Mouse (Mus musculus) left cerebral cortex, adult 18-20 months (tissue): ENCODE measurements around the gene Rbbp8nl. TPM values are rescaled to one million over a fixed set of nuclear protein-coding genes. Genes with fewer than 3 reads are reported as not detected.

Experiments
- DNase-seq, 2 experiments: peaks; one replicate each; pipeline ENCODE4 v3.0.0; 2021 to 2022; ENCODE audit warnings: low spot score in 2 of 2, mixed read lengths in 1 of 2
- long read RNA-seq, 2 experiments: library from polyadenylated mRNA; stranded (forward); transcript quantifications; one replicate each; pipeline ENCODE4 v2.0.0; 2021
- total RNA-seq, 2 experiments: library from RNA; stranded (reverse); gene quantifications; 2 replicates each; pipeline ENCODE4 v1.2.3; 2021

Rbbp8nl gene
- not detected for total RNA-seq
- long read RNA-seq, experiment 1, result 0 reads
- long read RNA-seq, experiment 2, result 0 reads

DNA sequence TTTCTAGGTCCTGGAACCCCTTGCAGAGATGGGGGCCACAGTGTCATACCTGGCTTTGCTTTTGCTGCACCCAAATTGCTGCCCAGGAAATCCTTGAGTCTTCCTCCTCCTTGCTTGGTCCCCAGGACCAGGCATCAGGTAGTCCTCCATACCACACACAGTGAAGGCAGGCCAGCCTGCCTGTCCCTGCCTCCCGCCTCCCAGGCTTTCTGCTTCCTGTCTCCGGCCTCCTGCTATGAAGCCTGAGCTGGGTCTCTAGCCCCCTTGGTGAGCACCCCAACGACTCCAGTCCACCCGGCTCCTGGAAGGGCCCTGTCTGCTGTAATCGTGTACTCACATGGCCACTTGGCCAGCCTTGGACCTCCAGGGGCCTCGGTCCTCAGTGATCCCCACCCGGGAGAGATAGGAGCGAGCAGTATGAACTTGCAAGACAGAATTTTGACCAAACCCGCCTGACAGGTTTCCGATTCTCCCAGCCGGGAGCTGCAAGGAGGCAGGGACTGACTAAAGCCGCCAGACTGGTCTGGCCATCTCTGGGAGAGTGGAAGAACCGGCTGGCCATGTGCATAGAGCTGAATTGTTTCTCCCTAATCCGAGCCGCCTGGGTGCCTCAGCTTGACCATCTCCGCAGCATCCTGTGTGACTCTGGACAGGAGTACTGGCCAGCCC lies at the start of gene Rbbp8nl:
Gene Rbbp8nl, minus strand, starts transcription at position 440 of the 669 bp plus-strand sequence.
- no peak for DNase-seq

- DNase-seq, result no peak
These were observed 44.9 kb upstream of the Rbbp8nl start, which contains the start of gene Gata5 for GRCm38 (mm10) chr2:180334551-180334986. Gene Gata5 (minus strand): TSS chr2:180334699.

- no peak for DNase-seq
These were observed 44.3 kb upstream of the Rbbp8nl start for GRCm38 (mm10) chr2:180333778-180334550.

DNA sequence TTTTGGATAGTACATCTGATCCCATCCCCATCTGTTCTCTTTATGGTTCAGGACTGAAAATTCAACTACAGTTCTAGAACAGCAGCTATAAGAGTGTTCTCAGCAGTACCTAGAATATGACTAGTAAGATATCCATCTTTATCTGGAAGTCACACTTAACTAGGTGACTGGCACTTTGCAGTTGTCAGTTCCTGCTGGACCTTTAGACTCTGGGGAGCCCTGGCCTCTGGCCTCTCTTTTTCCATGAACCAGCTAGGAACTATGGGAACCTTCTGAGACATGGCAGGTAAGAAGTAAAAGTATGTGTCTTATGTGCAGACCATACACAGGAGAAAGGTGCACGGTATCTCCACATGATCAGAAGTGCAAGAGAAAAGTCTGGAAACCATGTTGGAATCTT lies 39.8 kb upstream of the Rbbp8nl start:
- DNase-seq, result no peak

DNA sequence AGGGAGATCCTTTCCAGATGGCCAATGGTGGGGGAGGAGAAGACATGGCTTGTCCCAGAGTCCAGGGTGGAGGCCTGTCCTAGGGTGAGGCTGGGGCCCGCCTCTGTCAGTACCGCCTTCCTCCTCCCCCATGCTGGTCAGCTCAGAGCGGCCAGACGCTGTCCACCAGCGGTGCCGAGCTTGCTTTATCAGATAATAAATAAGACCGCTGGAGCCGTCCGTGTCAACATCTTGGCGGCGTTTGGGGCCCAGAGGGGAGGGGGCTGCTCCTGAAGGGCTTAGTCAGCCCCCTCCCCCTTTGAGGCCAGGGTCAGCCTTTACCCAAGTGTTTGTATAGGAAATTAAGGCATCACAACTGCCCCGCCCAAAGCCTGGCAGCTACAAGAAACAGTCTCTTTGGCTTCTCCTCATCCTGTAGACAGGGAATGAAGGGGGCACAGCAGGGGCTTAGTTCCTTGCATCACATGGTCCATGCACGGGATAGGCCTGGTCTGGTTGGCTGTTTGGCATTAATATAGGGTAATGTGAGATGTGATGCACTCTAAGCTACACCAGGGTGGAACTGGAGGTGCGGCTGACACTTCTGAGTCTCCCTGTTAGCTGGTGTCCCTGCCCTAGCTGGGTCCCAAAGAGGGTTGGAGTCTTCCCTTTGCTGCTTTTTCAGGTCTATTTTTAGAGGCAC lies 33.1 kb upstream of the Rbbp8nl start:
- no peak for DNase-seq

DNA sequence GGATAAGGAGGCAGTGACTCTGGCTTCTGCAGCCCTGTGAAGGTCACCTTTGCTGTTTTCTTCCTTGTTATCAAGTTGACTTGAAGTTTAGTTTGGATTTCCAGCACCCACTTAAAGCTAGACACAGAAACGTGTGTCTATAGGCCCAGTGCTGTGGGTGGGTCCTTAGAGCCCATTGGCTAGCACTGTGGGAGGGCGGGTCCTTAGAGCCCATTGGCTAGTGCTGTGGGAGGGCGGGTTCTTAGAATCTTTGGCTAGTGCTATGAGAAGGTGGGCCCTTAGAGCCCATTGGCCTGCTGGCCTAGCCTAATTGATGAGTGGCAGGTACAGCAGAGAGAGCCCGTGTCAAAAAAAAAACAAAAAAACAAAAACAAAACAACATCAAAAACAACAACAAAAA lies 30.5 kb upstream of the Rbbp8nl start:
- no peak for DNase-seq

DNA sequence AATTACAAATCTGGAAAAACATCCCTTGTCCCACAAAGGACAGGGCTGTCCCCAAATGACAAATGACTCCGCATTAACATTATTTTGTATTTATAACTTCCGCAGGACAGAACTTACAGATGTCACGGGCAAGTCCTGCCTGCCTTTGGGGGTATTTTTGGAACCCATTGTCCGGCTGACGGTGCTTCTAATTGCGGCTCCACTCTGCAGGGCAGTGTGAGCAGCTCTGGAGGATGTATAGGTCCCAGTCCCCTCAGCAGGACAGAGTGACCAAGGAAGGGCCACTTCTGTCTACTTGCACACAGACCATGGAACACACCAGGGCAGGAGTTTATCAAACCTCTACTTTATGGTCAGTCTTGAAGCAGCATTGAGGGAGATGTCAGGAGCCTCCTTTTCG lies 27.9 kb upstream of the Rbbp8nl start:
- DNase-seq, result no peak

GRCm38 (mm10) chr2:180314292-180314691 lies 24.6 kb upstream of the Rbbp8nl start:
- DNase-seq, result no peak

DNA sequence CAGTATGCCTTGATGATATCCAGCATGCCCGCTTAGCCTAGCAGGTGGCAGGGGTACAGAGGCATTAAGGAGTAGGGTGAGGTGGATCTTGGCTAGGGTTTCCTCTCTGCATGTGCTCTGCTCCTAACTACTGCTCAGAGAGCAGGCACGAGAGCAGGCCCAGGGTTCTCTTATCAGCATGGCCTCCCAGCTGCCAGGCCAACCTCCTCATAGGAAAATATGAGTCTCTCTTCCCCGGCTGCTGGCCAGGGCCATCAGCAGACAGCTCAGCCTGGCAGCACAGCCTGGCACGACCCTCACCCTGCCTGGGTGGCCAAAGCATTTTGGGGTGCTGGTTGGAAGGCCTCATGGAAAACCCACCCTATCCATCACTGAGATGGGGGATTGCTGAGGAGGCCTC lies 21.5 kb upstream of the Rbbp8nl start:
- no peak for DNase-seq

DNA sequence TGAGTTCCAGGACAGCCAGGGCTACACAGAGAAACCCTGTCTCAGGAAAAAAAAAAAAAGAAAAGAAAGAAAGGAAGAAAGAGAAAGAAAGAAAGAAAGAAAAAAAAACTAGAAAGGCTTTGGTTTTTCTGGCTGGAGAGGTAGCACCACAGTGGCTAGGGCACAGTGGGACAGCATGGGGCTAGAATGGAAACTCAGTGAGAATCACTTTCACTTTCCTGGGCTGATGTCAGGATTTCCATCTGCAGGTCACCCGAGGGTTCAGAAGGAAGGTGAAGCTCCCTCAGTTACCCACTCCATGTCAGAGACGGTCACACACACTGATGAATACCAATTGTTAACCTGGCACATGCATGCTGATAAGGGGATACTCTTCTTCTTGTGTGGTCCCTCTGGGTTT lies 18.0 kb upstream of the Rbbp8nl start:
- DNase-seq, result no peak

DNA sequence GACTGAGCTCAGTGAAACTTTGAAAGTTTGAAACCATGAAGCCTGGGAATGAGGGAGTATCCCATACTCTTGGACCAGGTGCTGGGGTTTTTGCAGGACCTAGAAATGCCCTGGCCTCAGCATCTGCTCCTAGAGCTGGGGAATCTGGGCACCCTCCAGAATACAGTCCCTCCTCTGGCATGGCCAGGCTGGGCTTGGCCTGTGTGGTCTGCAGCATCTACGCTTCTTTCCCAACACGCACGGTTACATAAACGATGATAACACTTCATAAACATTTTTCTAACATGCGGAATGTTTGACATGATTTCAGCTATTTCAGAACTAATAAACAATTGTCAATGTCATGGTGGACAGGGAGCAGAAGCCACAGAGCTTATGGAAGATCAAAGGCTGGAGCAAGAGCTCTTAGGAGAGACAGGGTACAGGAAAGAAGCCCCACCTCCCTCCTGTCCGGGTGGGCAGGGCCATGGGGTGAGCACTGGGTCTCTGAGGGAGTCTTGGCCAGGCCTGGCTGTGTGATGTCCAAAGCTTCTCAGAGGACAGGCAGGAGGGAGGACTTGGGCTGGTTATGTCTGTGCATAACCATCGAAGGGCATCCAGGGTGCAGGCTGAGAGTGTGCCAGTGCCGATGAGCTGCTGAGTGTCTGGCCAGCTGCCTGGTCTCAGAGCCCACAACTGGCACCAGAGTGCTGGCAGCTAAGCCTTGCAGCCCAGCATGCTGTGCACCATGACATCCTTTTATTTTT lies 16.9 kb upstream of the Rbbp8nl start:
- DNase-seq, result no peak

DNA sequence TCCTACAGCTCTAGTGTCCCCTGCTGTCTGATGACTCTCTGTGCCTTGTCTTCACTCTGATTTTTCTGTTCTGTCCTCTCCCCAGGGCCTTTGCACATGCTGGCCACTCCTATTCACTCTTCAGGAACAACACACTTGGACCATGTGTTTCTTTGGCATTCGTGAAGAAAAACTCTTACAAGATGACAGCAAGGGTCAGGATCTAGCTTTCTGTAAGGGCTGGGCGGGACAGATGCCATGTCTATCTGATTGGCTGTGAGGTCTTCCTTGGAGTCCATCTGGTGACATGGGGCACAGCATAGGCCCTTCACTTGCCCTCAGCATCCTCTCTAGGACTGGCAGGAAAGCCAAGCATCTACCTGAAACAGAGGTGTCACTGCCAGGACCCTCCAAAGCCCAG lies 16.3 kb upstream of the Rbbp8nl start:
- DNase-seq, result no peak

GRCm38 (mm10) chr2:180305490-180305889 lies 15.8 kb upstream of the Rbbp8nl start:
- no peak for DNase-seq

- DNase-seq, result no peak
These were observed 14.9 kb upstream of the Rbbp8nl start for GRCm38 (mm10) chr2:180304554-180304953.

GRCm38 (mm10) chr2:180303468-180303867 lies 13.8 kb upstream of the Rbbp8nl start:
- no peak for DNase-seq

DNA sequence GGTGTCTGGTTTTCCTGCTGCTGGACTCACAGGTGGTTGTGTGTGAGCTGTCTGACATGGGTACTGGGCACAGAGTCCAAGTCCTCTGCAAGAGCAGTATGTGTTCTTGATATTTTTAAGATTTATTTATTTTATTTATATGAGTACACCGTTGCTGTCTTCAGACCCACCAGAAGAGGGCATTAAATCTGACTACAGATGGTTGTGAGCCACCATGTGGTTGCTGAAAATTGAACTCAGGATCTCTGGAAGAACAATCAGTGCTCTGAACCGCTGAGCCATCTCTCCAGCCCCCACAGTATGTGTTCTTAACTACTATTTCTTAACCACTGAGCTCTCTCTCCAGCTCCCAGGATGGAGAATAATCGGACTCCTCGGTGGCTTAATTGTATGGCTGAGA lies 12.5 kb upstream of the Rbbp8nl start:
- DNase-seq, result no peak

DNA sequence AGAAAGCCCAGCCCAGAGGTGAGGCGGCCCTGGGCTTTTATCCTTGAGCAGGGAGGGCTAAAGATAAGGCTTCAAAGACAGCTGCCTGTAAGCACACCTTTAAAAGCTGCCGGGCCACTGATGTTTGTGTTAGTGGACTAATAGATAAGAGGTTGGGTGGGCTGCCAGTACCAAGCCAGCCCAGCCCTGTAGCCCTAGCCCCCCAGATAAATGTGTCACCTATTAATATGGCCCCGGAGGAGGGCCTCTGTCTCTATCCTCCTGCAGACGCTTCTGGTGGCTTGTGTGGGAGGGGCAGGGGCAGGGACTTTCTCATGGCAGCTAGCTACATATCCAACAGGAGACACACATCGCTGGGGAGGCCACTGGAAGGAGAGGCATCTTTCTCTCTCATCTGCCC lies 11.1 kb upstream of the Rbbp8nl start:
- no peak for DNase-seq

GRCm38 (mm10) chr2:180300252-180300651 lies 10.6 kb upstream of the Rbbp8nl start:
- no peak for DNase-seq

GRCm38 (mm10) chr2:180292906-180293305 lies 3.2 kb upstream of the Rbbp8nl start:
- DNase-seq, result no peak

DNA sequence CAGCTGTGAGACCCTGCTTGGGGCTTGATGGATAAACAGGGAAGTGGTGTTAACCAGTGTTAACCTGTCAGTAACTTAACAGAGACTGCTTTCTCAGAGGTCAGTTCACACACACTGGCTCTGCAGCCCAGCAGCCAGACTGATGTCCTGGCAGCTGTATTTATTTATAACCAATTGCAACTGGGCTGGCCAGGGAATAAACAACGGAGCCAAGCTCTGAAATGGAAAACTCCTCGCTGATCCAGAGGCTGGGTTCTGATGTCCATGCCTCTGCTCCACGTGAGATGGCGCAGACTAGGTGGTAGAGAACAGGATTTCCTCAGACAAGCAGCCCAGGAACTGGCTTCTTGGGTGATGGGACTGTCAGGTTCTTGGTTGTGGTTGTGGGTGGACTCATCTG lies 2.3 kb upstream of the Rbbp8nl start:
- DNase-seq, result no peak

GRCm38 (mm10) chr2:180291566-180291965 lies 1.9 kb upstream of the Rbbp8nl start:
- no peak for DNase-seq
